Mouse (Mus musculus): Measurements from ENCODE around the gene Clec4d.
"Not testable (repeated sequence)": the region's sequence is repeated elsewhere in the genome, so short reads cannot be mapped to it uniquely, and the experiment has no call there.

Gene Clec4d

DNA sequence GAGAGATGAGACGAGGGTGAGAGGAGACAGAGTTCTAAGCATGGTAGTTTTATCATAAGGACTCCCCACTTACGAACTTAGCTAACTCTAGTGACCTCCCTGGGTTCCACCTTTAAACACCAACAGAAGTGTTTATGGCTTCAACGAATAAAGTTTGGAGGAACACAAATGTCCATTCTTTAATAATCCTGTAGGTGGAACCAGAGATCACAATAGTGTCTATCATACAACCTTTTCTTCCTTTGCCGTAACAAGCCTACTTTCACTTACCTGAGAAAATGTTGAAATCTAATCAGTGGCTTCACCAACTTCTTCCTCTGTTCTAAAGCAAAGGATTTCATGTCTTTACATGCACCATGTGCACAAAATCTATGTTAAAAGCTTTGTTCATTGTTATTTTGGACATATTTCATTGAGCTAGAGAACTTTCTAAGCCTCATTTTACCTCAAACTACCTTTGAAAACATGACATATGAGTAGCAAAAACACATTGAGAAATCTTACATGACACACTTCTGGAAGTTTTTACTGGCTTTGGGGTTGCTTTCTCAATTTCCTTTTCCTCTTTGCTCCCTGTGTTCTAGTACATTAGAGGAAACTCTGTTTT, at the start of gene Clec4d:
Gene Clec4d, plus strand, starts transcription at position 557 of the 607 bp plus-strand sequence.
- no peak for DNase-seq

DNA sequence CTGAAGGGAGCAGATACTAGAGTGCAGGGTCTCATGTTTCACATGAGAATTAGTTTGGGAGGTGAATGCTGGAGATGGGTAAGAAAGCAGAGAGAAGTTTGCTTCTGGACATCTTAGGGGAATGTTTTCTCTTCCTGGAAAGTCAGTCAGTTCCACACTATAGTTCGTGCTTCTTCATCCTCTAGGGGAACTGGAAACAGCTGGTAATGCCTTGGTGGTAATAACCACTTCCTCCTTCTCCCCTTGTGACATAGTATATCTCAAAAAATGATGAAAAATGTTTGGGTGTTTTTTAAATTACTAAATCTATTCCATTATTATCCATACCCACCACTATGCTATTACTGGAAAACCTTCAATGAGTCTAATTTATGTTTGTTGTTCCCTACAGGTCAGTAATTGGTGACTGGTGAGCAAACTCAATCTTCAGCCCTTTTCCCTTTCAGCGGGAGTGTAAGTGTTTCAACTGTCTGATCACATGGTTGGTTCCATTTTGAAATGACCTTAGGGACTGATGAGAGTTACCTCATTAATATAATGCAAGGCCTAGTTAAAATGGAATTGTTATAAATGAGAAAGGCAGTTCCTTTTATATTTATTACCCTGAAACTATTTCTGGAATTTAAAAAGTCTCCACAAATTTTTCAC, 34.3 kb upstream of the Clec4d start:
- no peak for DNase-seq

DNA sequence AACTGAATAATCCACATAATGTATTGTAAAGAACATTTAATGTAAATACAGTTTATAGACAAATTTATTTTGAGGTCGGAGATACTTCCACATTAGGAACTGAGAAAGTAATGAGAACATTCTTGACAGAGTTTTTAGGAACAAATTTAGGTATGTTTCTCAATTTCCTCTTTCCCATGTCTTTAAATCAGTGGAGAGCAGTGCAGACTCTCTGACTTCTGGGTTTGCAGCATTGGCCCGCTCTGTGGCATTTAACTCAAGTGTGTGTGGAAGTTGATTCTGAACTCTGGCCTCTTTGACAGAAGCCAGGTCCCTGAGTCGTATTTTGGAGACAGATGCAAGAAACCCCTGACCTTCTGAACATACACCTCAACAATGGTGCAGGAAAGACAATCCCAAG, 32.3 kb upstream of the Clec4d start, which contains the start of gene Clec4n:
Gene Clec4n, plus strand, starts transcription at position 200 of the 400 bp plus-strand sequence.
- DNase-seq = no peak

DNA sequence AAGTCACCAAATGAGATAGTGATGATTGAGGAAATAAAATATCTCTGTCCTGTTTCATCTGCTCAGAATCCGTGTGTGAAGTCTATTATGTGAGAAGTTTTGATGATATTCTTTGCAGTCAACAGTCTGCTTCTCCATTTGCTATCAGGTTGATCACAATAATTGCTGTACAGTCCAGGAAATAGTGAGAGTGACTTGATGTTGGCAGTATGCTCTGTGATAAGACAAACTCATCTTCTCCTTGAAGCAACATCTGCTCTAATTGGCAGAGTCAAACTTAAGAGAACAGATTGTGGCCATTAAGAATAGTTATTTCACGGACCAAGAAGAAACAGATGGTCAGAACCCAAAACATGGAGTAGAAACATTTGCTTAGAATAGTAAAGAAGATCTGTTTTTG, 30.8 kb upstream of the Clec4d start:
- DNase-seq = no peak

DNA sequence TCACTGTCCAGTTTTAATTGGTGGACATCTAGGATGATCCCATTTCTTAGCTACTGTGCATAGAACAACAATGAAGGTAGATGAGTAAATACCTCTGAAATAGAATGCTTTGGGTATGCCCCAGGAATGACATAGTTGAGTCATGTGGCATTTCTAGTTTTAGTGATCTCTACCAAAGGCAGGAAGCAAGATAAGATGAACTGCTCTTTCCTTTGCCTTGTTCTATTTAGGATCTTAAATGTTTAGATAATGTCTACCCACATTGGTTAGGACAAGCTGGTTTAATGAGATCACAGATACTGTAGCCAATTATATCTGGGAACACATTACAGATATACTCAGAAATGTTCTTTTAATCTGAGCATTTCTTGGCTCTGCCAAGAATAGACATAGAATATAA, 24.3 kb upstream of the Clec4d start:
- DNase-seq = no peak

DNA sequence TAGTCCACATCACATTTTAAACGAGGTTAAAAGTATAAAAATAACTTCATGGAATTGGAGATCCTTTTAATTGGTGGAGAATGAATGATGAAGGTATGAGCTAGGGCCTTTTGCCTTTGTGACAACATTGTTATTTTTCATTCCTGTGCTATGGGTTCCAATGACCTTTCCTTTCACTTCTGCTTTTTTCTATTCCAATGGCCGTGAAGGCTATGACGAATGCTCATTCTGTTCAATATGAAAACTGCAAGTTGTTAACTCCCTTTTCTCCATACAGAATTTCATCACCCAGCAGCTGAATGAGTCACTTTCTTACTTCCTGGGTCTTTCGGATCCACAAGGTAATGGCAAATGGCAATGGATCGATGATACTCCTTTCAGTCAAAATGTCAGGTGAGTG, 17.7 kb upstream of the Clec4d start:
- no peak for DNase-seq

DNA sequence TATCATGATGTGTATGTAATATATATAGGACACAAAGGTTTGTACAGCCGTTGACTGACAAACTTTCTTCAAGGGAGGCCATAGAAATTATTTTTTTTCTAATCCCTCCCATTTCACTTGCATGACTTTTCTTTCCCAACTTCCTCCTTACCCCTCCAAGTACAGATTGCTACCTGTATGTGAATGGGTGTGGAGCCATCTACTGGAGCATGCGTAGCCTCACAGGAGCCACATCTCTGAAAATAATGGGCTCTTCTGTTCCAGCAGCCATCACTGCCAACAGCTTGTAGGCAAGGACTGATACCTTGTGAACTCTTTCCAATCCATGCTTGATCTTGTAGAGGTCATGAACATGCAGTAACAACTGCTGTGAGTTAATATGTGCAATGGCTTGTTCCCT, 13.0 kb upstream of the Clec4d start:
- DNase-seq = not testable (repeated sequence)

DNA sequence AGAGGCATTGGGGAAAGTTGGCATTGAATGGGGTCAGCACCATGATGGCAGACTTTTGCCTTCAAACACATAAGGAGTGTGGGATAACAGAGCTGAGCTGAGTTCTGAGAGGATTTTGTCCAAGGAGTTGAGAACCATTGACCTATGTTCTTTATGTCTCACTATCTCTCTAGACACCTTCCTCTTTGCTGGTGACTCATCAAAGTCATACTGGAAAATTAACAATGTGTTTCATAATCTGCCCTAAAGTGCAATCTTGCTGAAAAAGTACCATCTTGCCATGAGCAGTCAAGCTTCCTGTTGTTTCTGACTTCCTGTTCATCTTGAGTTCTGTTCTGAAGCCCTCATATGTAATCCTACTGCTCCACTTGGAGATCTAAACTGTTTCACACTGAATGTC, 9.2 kb upstream of the Clec4d start:
- DNase-seq = no peak

DNA sequence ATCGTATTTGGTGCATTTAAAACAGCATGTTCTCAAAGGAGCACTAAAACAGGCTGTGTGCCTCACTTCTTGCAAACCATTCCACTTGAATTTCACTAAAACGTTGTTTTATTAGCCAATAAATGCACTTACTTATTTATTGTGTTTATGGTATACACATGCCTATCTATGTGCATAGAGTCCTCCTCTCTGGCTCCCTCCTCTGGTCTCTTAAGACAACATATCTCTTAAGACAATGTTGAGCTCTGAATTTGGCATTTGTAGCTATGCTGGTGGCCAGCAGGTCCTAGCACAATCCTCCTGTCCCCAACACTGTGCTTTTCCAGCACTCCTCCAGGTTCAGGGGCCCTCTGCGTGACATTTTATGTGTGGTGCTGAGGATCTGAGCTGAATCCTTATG, 3.0 kb upstream of the Clec4d start:
- no peak for DNase-seq

DNA sequence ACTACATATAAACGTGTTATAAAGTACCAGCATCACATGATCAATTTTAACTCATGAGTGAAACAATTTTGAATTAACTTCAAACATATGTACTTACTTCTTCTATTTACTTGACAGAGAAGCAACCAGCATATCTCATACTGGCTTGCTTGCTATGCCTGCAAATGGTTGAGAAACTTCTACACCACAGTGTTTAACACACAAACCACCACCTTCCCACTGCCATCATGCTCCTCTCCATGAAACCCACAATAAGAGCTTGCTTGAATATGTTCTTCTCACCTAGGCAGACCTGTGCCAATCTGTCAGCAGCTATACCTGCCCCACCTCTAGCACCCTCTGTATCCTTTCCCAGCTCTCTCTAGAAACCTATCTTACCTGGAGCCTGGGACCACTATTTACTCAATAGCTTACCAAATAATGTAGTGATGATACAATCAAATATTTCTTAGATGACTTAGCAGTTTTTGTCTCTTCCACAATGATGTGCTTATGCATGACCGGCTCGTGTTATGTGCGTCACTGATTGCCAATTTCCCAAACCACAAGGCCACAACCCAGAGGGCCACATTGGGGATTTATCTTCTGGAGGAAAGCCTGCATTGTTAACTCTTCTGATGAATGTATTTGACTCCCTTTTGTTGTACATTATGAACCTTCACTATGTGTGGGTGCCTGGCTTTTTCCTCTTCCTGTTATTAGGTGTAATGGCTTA, 1.9 kb upstream of the Clec4d start:
- no peak for DNase-seq

DNA sequence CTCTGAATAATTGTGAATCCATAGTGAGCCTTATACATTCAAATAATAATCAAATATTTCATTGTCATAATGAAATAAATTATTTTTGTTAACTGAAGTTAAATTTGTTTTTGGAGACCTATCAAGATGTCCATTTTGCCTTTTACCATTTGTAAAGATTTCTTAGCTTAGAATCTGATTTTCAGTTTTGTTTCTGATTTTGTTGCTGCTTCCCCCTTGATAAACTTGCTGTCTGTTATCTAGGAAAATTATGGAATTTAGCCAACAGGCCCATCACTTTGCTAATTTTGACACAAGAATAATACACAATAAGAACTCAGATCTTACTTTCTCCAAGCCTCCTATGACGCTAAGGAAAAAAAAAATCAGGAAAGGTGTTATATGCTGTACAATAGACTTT, 1.0 kb upstream of the Clec4d start:
- DNase-seq = no peak

DNA sequence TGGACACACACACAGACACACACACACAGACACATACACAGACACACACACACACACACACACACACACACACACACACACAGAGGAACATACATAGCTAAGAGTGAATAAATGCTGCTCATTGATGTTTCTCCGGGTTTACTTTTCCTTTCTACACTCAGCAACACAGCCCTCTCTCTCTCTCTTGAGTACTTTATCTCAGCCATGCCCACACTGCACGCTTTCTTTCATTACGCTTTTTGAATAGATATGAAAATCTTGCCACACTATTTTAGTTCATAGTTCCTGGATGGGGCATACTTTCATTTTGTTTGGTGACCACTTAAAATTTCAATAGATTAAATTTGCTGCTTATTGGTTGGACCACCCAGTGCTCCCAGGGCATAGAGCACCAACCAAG, 2.3 kb downstream of the Clec4d start:
- no peak for DNase-seq

DNA sequence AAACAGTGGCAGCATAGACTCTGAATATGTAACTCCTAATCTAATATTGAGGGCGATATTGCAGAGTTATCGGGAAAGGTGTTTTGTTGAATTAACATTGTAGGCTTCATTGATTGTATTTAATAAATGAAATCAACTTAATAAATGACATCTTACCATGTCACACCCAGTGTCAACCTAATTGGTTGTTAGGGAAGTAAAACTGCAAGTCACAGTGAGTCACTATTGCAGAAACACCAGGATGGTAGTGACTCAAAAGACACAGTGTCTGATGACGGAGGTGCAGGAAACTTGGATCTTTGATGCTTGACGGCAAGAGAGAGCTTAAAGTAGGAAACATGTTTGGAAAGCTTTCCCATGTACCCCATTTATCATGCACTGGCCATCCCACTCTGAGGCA, 3.9 kb downstream of the Clec4d start:
- no peak for DNase-seq

DNA sequence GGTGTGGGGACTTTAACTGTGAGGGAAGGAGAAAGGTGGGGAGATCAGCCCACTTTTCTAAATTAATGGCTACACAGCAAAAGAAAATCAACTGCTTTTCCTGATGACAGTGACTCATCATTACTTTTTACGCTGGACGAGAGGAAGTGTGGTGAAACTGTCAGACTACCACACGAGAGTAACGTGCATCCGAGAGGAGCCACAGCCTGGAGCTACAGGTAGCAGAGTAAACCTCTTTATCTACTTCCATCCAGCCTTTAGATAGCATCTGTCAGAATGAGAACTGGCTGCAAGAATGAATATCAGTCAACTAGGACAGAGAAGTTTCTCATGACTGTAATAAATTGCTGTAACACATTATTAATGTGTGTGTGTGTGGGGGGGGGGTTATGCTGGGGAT, 5.0 kb downstream of the Clec4d start:
- DNase-seq = no peak

DNA sequence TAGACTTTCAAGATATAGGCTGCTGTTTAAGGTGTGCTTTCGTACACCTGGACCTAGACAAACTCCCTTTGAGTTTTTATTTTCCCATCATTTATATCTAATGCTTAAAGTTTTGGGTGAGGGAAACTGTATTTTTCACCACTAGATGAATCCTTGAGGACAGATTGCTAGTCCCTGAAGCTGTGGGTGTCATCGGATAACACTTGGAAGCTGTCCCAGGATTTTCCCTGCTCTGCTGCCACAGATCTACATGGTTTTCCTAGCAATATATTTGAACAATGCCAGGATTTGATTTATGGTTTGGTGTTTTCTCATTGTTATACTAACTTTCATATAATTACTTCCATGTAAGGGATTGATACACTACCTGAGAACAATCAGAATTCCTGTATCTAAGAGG, 17.5 kb downstream of the Clec4d start:
- DNase-seq = no peak

DNA sequence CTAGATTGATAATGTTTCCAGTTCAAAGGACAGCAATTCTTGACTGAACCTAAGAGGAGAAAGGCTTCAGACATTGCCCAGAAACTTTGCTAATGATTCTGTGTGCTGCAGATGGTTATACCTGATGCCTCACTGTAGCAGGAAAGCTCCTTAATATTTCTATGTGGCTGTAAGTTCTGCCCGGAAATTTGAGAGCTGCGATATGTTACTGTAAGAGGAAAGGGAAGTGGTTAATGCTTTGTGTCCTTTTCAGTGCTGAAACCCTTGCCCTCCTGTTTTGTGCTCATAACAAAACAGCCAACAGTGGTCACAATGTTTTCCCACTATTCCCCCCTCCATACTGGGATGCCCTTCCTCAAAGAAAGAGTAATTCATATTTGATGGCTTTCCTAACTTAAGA, 24.4 kb downstream of the Clec4d start:
- no peak for DNase-seq

DNA sequence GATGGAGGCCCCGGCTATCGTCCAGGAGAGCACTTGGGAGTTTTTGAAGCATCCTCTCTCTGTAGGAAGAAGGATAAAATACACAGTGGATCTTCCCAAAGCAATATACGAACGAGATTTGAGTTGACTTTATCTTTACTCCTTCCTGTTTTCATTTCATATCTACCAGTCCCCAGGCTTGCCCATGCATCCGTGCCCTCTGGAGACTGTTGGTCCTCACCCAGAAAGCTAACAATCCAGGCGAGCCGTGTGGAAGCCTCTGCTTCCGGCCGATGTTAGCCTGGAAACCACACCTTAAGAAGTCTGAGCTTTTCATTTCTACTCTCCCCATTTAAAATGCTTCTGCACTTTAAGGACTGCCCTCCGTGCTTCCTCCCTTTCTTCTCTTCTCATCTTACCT, 27.0 kb downstream of the Clec4d start:
- no peak for DNase-seq

DNA sequence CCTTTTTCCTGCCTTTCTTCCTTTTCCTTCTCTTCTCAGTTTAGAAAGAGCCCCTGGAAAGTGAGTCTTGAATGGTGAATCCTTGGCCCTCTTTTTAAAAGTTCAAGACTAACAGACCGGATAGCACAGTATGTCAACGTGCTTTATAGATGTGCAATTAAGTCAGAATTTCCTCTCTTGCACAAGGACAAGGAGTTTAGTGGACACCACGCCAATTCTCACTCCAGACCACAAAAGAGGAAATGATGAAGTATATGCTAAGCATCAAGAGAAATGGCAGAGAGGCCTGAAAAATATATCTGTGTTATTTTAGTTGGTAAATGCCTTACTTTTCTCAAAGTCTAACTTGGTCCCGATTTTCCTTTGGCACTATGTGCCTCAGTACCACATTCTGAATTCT, 27.8 kb downstream of the Clec4d start, which contains the start of gene Clec4e:
Gene Clec4e, minus strand, starts transcription at position 118 of the 400 bp plus-strand sequence.
- no peak for DNase-seq

DNA sequence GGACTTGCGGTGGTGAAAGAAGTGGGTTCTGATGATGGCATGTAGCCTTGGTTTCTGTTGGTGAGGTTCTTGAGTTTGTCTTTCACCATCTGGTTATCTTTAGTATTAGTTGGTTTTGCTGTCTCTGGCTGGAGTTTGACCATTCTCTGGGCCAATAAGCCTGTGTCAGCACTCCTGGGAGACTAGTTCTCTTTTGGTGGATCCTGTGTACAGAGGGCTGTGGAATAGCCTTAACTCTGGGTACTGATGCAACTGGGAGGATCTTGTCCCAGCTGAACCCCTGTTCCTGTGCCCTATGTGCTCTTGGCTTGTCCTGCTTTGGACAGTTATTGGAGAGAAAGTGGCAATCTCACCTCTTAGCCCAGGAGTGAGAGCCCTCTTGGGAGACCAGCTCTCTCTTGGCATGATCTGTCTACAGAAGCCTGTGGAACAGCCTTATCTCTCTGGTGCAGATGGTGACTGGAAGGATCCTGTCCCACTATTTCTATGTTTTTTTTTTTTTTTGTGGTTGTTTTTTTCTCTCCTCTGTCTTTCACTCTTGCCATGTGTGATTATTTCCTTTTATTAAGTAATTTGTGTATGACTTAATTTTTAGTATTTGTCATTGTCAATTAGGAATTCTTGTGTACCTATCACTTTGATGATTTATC, 31.0 kb downstream of the Clec4d start:
- no peak for DNase-seq

DNA sequence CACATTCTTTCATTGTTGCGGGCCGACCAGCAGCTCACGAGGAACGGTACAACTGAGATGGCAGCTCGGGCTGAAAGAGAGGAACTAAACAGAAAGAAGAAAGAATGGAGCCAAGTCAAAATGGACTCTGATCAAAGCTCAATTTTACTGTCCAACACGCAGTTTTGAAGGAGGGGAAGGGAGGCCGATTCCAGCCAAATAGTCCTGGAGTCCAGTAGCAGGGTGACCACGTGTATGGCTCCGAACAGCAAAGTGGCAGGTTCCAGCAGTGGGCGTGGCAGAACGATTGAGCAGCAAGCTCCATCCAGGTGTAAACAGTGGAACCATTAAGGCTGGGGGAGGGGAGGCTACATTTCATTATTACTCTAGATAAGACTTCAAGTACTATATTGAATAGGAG, 31.6 kb downstream of the Clec4d start:
- DNase-seq = not testable (repeated sequence)

DNA sequence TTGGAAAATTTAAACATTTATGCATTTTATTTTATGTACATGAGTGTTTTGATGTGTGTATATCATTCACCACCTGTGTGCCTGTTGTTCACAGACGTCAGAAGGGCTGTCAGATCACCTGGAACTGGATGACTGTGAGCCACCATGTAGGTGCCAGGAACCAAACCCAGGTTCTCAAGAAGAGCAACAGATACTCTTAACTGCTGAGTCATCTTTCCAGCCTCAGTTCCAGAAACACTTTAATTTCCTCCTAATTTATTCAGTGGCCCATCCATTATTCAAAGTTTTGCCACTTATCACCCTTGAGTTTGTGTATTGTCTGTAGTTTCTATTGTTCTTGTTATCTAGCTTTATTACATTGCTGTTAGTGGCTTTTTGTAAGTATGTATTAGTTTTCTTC, 34.8 kb downstream of the Clec4d start:
- DNase-seq = no peak

DNA sequence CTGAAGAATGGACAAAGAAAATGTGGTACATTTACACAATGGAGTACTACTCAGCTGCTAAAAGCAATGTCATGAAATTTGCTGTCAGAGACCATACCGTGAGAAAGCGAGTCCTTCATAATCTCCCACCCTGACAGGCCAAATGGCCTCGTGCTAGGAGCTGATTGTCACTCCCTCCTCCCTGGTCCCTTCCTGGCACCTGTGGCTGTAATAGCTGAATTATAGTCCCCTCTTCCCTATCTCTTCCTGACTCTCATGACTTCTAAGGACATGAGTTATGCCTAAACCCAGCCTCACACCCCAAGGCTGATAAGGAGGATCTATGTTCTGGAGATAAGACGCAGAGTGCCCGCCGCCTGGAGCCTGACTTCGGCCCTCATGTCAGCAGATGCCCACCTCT, 44.4 kb downstream of the Clec4d start:
- DNase-seq = not testable (repeated sequence)

DNA sequence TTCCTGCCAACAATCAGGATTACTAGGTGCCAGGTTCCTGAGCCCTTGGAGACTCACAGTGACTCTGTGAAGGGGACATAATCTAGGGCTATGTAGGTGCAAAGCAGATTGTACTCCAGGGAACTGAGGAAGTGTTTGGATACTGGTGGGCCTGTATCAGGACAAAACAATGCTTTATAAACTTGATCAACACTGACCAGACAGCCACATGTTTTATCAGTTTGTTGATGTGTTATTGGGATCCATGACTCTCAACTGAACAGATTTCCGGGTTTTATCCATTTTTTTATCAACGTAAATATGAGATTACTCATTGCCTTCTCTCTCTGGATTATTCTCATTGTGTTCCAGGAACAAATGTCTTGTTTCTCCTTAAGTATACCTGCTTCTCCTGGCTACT, 46.1 kb downstream of the Clec4d start, which contains the start of gene Vmn2r19:
Gene Vmn2r19, plus strand, starts transcription at position 301 of the 400 bp plus-strand sequence.
- no peak for DNase-seq
